Mouse (Mus musculus): ENCODE data around the gene Fkbp11. TPM values are rescaled to one million over a fixed set of nuclear protein-coding genes. Genes with fewer than 3 reads are reported as not detected.

The Fkbp11 gene
- polyA plus RNA-seq, 1 experiment from 2014 or later: 23.4 TPM

DNA sequence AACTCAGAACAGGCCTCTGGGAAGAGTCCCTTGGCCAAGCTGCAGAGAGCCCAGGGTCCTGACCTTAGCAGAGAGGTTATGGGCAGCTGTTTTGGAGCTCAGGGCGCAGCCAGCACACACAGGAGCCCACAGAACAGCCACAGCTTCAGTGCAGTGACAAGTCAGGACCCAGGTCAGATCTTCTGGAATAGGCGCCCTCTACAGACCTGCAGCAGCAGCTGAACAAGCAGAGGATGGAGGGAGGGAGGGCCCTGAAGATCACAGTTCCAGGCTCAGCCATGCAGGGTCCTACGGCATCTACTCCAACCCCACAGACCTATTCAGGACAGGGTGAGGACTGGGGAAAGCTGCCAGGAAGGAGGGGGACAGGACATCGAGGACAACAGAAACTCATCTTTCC, 10.8 kb upstream of the Fkbp11 start:
- peaks cover 66% of the 10 kb centered on the region for H3K36me3 ChIP-seq (ENCODE audit: control insufficient read depth, insufficient read depth, low read length)
- ATAC-seq (ENCODE audit: insufficient number of reproducible peaks, insufficient read depth, low FRiP score, low read depth): no peak
- 65% methylated on average over 4 of the region's 4 CpGs for WGBS
- no peak overlapping the region for H3K4me3 ChIP-seq (ENCODE audit: control insufficient read depth in 1 of 2, insufficient read depth in 1 of 2, low read depth in 1 of 2, low read length in 2 of 2)
- no peaks in the 10 kb centered on the region for H3K27me3 ChIP-seq (ENCODE audit: control insufficient read depth, insufficient read depth, low read length)
- H3K9ac ChIP-seq (ENCODE audit: low read length): no peak overlapping the region
- no peak overlapping the region for H3K27ac ChIP-seq (replicated peaks in 1 of 2; ENCODE audit: control insufficient read depth in 1 of 2, insufficient read depth in 1 of 2, low read depth in 2 of 2, low read length in 2 of 2)
- peaks cover 6 to 7% of the 10 kb centered on the region in 2 experiments; a peak in 3 of 4 replicates for H3K4me1 ChIP-seq (ENCODE audit: control insufficient read depth in 2 of 2, insufficient read depth in 2 of 2, low read length in 2 of 2)
- no peaks in the 10 kb centered on the region for H3K9me3 ChIP-seq (ENCODE audit: control insufficient read depth, low read length)
- H3K4me2 ChIP-seq (ENCODE audit: low read length): no peak overlapping the region

DNA sequence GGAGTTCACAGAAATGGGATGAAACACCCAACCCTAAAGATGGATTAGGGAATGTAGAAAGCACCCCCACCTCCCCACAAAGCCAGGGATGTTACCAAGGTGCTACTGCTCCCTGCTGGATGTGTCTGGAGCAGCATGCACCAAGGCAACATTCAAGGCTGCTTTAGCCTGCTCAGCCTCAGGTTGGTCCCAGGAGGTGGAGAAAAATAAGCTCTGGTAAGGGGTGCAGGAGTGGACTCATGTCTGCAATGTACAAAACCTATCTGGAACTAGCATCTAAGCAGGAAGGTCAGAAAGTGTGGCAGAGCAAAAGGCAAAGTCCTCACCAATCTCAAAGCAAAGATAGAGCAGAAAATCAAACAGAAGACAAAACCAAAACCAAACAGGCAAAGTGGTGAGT, 9.9 kb upstream of the Fkbp11 start:
- H3K27ac ChIP-seq (replicated peaks in 1 of 2; ENCODE audit: control insufficient read depth in 1 of 2, insufficient read depth in 1 of 2, low read depth in 2 of 2, low read length in 2 of 2): no peak overlapping the region
- peaks cover 10 to 11% of the 10 kb centered on the region in 2 experiments; a peak in 3 of 4 replicates for H3K4me1 ChIP-seq (ENCODE audit: control insufficient read depth in 2 of 2, insufficient read depth in 2 of 2, low read length in 2 of 2)
- H3K4me3 ChIP-seq (ENCODE audit: control insufficient read depth in 1 of 2, insufficient read depth in 1 of 2, low read depth in 1 of 2, low read length in 2 of 2): no peak overlapping the region
- peaks cover 66% of the 10 kb centered on the region for H3K36me3 ChIP-seq (ENCODE audit: control insufficient read depth, insufficient read depth, low read length)
- no peak for ATAC-seq (ENCODE audit: insufficient number of reproducible peaks, insufficient read depth, low FRiP score, low read depth)
- H3K9me3 ChIP-seq (ENCODE audit: control insufficient read depth, low read length): no peaks in the 10 kb centered on the region
- H3K9ac ChIP-seq (ENCODE audit: low read length): no peak overlapping the region
- H3K27me3 ChIP-seq (ENCODE audit: control insufficient read depth, insufficient read depth, low read length): no peaks in the 10 kb centered on the region
- no peak overlapping the region for H3K4me2 ChIP-seq (ENCODE audit: low read length)

DNA sequence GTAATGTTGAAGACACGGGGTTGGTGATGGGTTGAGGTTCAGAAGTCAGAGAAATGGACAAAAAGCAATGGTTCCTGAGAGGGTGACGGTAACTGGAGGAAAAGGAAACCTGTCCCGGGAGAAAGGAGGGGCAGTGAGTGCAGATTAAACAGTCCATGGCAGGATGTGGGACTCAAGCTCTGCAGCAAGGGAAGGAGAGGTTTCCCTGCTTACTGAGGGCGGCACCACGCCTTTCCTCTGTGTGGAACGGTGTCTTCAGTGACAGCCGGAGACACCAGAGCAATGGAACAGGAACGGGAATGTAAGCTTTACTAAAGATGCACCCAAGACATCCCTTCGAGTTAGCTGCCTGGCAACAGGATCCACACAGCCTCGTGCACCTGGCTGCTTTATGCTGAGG, 8.5 kb upstream of the Fkbp11 start:
- Histone ChIP-seq H3K27ac (replicated peaks in 1 of 2; ENCODE audit: control insufficient read depth in 1 of 2, insufficient read depth in 1 of 2, low read depth in 2 of 2, low read length in 2 of 2) (no peak overlapping the region), H3K27me3 (ENCODE audit: control insufficient read depth, insufficient read depth, low read length) (no peaks in the 10 kb centered on the region), H3K4me1 (ENCODE audit: control insufficient read depth in 2 of 2, insufficient read depth in 2 of 2, low read length in 2 of 2) (peaks cover 10 to 11% of the 10 kb centered on the region in 2 experiments; a peak in 3 of 4 replicates), H3K36me3 (ENCODE audit: control insufficient read depth, insufficient read depth, low read length) (peaks cover 55% of the 10 kb centered on the region), H3K4me3 (ENCODE audit: control insufficient read depth in 1 of 2, insufficient read depth in 1 of 2, low read depth in 1 of 2, low read length in 2 of 2) (no peak overlapping the region), H3K9ac (ENCODE audit: low read length) (no peak overlapping the region), H3K4me2 (ENCODE audit: low read length) (no peak overlapping the region), H3K9me3 (ENCODE audit: control insufficient read depth, low read length) (no peaks in the 10 kb centered on the region)
- 77% methylated on average over 10 of the region's 10 CpGs for WGBS
- no peak for ATAC-seq (ENCODE audit: insufficient number of reproducible peaks, insufficient read depth, low FRiP score, low read depth)

DNA sequence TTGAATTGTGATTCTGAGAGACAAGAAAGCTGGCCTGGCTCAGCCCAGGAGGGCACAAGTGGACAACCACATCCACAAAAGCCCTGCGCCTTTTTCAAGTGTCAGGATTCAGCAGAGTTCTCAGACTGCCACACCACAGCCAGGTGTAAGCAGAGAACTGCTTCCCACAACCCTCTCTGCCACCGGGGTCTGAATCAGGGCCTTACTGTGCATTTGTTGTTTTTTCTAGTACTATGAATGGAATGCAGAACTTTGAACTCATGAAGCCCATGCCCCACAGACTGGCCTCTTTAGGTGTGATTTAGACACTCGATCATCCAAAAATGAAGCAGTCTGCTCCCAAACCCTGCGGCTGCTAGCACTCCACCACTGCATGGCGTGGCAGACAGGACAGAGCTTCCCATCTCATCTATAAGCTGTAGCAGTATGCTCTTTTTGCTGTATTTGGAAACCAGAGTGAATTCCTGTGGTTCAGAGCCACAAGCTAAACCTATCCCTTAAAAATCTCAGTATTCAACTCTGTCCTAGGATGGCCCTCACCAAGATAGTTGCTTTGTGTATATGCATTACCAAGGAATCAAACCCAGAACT, 6.1 kb upstream of the Fkbp11 start:
- no peak overlapping the region; the same call in 1 of the 2 replicates for H3K9ac ChIP-seq (ENCODE audit: low read length)
- no peak overlapping the region for H3K4me2 ChIP-seq (ENCODE audit: low read length)
- peaks cover 10 to 11% of the 10 kb centered on the region in 2 experiments; a peak in 3 of 4 replicates for H3K4me1 ChIP-seq (ENCODE audit: control insufficient read depth in 2 of 2, insufficient read depth in 2 of 2, low read length in 2 of 2)
- WGBS: 78% methylated on average over 5 of the region's 5 CpGs
- ATAC-seq (ENCODE audit: insufficient number of reproducible peaks, insufficient read depth, low FRiP score, low read depth): no peak
- H3K4me3 ChIP-seq (ENCODE audit: control insufficient read depth in 1 of 2, insufficient read depth in 1 of 2, low read depth in 1 of 2, low read length in 2 of 2): no peak overlapping the region
- H3K27ac ChIP-seq (replicated peaks in 1 of 2; ENCODE audit: control insufficient read depth in 1 of 2, insufficient read depth in 1 of 2, low read depth in 2 of 2, low read length in 2 of 2): 0 out of 4 replicates have a peak overlapping the region, but pooled peaks of 1 of the 2 experiments have one; percentile 24
- H3K9me3 ChIP-seq (ENCODE audit: control insufficient read depth, low read length): no peaks in the 10 kb centered on the region
- H3K36me3 ChIP-seq (ENCODE audit: control insufficient read depth, insufficient read depth, low read length): peaks cover 30% of the 10 kb centered on the region
- no peaks in the 10 kb centered on the region for H3K27me3 ChIP-seq (ENCODE audit: control insufficient read depth, insufficient read depth, low read length)

DNA sequence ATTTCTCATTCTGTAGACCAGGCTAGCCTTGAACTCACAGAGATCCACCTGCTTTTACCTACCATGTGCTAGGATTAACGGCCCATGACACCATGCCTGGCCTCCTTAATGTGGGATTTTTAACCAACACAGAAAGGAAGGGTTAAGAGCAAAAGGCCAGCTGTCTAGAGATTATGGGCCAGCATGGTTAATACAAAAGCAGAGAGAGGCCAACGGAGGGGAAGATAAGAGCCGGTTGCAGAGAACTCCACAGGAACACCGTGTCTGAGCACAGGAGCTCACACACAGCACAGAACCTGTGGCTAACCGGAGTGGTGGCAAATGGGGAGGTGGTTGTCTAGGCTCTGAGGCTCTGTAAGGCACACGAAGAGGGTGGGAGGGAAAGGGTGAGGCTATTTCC, 5.4 kb upstream of the Fkbp11 start:
- Histone ChIP-seq H3K36me3 (ENCODE audit: control insufficient read depth, insufficient read depth, low read length) (peaks cover 23% of the 10 kb centered on the region), H3K4me1 (ENCODE audit: control insufficient read depth in 2 of 2, insufficient read depth in 2 of 2, low read length in 2 of 2) (peaks cover 11 to 12% of the 10 kb centered on the region in 2 experiments; a peak in 3 of 4 replicates), H3K27me3 (ENCODE audit: control insufficient read depth, insufficient read depth, low read length) (no peaks in the 10 kb centered on the region), H3K9me3 (ENCODE audit: control insufficient read depth, low read length) (no peaks in the 10 kb centered on the region), H3K4me3 (ENCODE audit: control insufficient read depth in 1 of 2, insufficient read depth in 1 of 2, low read depth in 1 of 2, low read length in 2 of 2) (no peak overlapping the region), H3K9ac (ENCODE audit: low read length) (no peak overlapping the region; the same call in 1 of the 2 replicates), H3K4me2 (ENCODE audit: low read length) (no peak overlapping the region), H3K27ac (replicated peaks in 1 of 2; ENCODE audit: control insufficient read depth in 1 of 2, insufficient read depth in 1 of 2, low read depth in 2 of 2, low read length in 2 of 2) (no peak overlapping the region)
- ATAC-seq (ENCODE audit: insufficient number of reproducible peaks, insufficient read depth, low FRiP score, low read depth): no peak
- WGBS: 29% methylated on average over 6 of the region's 6 CpGs

DNA sequence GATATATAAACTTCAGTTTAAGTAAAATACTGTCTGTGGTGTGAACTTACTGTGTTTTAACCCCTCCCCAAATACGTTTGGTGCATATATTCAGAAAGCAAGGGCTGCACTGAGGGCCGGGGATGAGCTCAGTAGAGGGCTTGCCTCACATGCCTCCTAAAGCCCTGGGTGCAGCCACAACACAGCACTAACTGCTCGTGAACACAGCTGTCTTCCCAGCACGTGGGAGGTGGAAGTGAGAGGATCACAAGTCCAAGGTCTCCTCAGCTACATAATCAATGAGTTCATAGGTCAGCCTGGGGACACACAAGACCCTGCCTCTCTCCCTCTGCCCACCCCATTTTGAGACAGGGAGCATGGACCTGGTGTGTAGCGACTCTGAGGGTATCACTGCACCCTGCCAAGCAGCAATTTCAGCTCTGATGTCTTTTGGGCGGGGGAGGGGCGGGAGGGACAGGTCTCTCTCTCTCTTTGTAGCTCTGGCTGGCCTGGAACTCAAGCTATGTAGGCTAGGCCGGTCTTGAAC, 4.1 kb upstream of the Fkbp11 start:
- Histone ChIP-seq H3K9me3 (ENCODE audit: control insufficient read depth, low read length) (no peaks in the 10 kb centered on the region), H3K4me2 (ENCODE audit: low read length) (no peak overlapping the region), H3K9ac (ENCODE audit: low read length) (no peak overlapping the region), H3K27ac (replicated peaks in 1 of 2; ENCODE audit: control insufficient read depth in 1 of 2, insufficient read depth in 1 of 2, low read depth in 2 of 2, low read length in 2 of 2) (no peak overlapping the region), H3K27me3 (ENCODE audit: control insufficient read depth, insufficient read depth, low read length) (no peaks in the 10 kb centered on the region), H3K36me3 (ENCODE audit: control insufficient read depth, insufficient read depth, low read length) (peaks cover 14% of the 10 kb centered on the region), H3K4me1 (ENCODE audit: control insufficient read depth in 2 of 2, insufficient read depth in 2 of 2, low read length in 2 of 2) (peaks cover 17% of the 10 kb centered on the region in 2 experiments), H3K4me3 (ENCODE audit: control insufficient read depth in 1 of 2, insufficient read depth in 1 of 2, low read depth in 1 of 2, low read length in 2 of 2) (no peak overlapping the region)
- ATAC-seq (ENCODE audit: insufficient number of reproducible peaks, insufficient read depth, low FRiP score, low read depth): no peak
- 59% methylated on average over 8 of the region's 8 CpGs for WGBS

DNA sequence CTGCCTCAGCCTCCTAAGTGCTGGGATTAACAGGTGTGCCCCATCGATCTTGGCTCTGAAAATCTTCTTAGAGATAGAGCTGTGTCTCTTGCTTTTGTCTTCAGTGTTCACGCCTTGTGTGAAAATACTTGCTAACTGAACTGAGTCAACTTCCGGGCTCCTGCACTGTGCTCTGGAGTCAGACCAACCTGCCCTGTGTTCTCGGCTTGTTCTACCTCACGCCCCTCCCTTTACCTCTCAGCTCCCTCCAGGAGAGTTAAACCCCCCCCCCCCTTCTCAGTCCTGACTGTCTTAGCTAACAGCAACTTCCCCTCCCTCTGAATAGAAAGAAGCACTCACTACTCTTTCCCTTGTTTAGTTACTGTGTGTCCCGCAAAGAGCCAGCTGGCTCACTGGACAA, 2.8 kb upstream of the Fkbp11 start:
- Histone ChIP-seq H3K4me1 (ENCODE audit: control insufficient read depth in 2 of 2, insufficient read depth in 2 of 2, low read length in 2 of 2) (peaks cover 20% of the 10 kb centered on the region in 2 experiments), H3K36me3 (ENCODE audit: control insufficient read depth, insufficient read depth, low read length) (peaks cover 1% of the 10 kb centered on the region), H3K4me3 (ENCODE audit: control insufficient read depth in 1 of 2, insufficient read depth in 1 of 2, low read depth in 1 of 2, low read length in 2 of 2) (no peak overlapping the region), H3K27me3 (ENCODE audit: control insufficient read depth, insufficient read depth, low read length) (no peaks in the 10 kb centered on the region), H3K9ac (ENCODE audit: low read length) (no peak overlapping the region), H3K27ac (replicated peaks in 1 of 2; ENCODE audit: control insufficient read depth in 1 of 2, insufficient read depth in 1 of 2, low read depth in 2 of 2, low read length in 2 of 2) (no peak overlapping the region), H3K4me2 (ENCODE audit: low read length) (no peak overlapping the region), H3K9me3 (ENCODE audit: control insufficient read depth, low read length) (no peaks in the 10 kb centered on the region)
- 77% methylated on average over 6 of the region's 6 CpGs for WGBS
- no peak for ATAC-seq (ENCODE audit: insufficient number of reproducible peaks, insufficient read depth, low FRiP score, low read depth)
